Mouse (Mus musculus) natural killer cell, adult 2 months (primary cell): Measurements from ENCODE around the gene Fdxacb1.
A peak's percentile ranks its signal among the peaks of the same experiment; 100 is the strongest.

ENCODE experiments used
- DNase-seq, 2 experiments: peaks; one replicate each; pipeline ENCODE4 v3.0.0; 2022; ENCODE audit warnings: low spot score in 2 of 2

Fdxacb1 gene

DNA sequence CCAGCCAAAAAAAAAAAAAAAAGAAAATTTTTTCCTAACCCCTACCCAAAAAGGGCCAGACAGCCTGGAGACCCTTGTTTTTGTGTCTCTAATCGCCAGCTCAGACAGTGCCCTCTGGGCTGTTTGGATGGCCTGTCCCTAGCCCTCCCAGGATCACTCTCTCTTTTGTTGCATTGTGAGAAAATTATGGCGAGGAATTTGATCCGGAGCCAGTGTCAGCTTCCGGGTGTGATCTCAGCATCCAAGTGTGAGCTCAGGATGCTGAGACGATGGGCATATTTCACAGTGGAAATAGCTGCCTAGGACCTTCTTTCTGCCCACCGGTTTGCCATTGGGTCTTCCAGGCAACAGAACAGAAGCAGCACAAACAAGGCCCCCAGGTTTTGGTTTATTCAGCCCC is 17.3 kb upstream of the Fdxacb1 start:
- no peak for DNase-seq

DNA sequence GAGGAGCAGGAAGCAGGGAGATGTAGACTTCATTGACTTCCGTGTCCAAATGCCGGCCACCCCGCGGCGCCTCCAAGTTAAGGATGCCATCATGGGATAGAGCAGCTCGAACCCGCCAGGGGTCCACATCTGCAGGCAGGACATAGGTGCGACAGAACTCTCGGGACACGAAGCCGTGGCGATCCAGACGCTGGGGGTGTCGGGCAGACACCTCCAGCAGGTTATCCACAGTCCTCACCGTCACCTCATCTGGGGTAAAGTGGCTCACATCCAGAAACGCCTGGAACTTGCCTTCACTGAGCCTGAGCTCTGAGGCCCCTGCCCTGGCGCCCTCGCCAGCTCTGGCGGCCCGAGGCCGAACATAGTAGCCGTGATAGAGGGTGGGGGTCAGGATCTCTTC is 16.7 kb upstream of the Fdxacb1 start, which contains the start of gene Cryab:
Cryab (plus strand) TSS at position 3 of the 400 bp plus-strand sequence.
- no peak for DNase-seq

DNA sequence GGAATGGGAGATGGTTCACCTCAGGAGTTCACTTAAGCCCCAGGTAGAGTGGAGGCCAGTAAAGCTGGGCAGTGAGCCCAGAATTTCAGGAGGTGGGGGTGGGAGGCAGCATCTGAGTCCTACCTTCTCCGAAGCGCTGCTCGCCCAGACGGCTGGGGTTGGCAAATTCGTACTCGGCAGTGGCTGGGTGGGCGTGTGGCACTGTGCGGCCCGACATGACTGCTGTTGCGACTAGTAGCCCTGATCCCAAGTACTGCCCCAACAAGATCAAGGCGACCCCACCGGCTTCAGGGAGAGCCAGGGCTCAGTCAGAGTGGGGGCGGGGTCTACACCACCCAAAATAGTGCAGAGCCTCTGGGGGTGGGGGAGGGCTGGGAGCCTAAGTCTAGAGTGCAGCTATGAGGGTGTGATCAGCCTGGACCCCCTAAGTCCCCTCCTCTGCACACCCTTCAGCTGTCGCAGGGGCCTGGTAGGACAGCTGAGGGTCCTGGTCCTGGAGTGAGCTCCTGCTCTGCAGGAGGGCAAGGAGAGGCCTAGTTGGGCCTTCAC is 15.9 kb upstream of the Fdxacb1 start, which contains the start of gene Hspb2:
Hspb2 (minus strand) TSS at position 301 of the 549 bp plus-strand sequence.
- DNase-seq = no peak

- DNase-seq = no peak
Observed at GRCm38 (mm10) chr9:50752784-50753615, 15.0 kb upstream of the Fdxacb1 start.

DNA sequence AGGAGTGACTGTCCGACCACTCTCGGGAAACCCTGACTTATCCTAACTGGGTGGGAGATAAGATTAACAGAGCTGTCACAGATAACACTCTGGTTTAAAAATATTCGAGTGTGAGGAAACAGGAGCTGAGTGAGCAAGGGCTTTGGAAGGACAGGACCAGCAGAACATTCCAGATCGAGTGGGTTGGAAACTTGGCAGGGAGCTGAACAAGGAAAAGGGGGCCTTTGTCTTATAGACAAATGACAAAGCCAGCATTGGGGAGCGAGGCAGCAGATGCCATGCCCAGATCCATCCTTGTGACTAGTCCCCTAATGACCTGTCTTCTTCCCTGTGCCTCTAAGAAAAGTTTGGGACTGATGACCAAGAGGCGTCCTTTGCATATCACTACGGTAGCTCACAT is 14.1 kb upstream of the Fdxacb1 start:
- no peak for DNase-seq

- DNase-seq = no peak
Observed at GRCm38 (mm10) chr9:50756711-50757110, 11.3 kb upstream of the Fdxacb1 start.

- no peak for DNase-seq
Observed at GRCm38 (mm10) chr9:50761520-50762243, 6.4 kb upstream of the Fdxacb1 start.

GRCm38 (mm10) chr9:50763331-50763730 is 4.7 kb upstream of the Fdxacb1 start:
- DNase-seq = peak in 1 of 2 experiments; percentile 16

GRCm38 (mm10) chr9:50767531-50768106 is 417 bp upstream of the Fdxacb1 start:
- no peak for DNase-seq

- DNase-seq = no peak
Observed at GRCm38 (mm10) chr9:50770011-50770410, 2.0 kb downstream of the Fdxacb1 start.

GRCm38 (mm10) chr9:50774026-50774462 is 6.0 kb downstream of the Fdxacb1 start:
- peak in 1 of 2 experiments; percentile 18 for DNase-seq

- DNase-seq = peak; percentile 73 to 78
Observed at GRCm38 (mm10) chr9:50774991-50775612, 7.1 kb downstream of the Fdxacb1 start, which contains the start of the genes Alg9 and 1110032A03Rik. Gene Alg9 (plus strand): TSS chr9:50775019. Gene 1110032A03Rik (minus strand): TSS chr9:50775520.

DNA sequence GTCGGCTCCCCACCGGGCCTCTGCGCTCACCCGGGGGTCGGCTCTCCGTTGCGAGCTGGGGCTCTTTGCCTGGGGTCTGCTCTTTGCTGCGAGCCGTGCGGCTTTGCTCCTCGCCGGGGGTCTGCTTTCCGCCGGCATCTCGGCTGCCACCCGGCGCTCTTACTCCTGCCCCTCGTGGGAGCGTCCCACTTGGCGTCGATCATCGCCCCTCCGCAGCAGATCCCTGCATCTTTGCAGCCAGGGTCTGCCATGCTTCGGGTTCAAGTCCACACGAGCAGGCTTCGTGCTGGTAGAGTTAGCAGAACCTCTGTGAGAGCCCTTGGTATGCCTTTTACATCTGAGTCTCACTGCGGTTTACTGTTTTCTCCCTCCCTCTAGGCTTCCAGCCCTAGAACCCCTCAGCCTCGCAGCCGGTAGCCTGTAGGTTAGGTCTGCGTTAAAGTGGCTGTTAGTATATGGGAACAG is 7.7 kb downstream of the Fdxacb1 start:
- no peak for DNase-seq

DNA sequence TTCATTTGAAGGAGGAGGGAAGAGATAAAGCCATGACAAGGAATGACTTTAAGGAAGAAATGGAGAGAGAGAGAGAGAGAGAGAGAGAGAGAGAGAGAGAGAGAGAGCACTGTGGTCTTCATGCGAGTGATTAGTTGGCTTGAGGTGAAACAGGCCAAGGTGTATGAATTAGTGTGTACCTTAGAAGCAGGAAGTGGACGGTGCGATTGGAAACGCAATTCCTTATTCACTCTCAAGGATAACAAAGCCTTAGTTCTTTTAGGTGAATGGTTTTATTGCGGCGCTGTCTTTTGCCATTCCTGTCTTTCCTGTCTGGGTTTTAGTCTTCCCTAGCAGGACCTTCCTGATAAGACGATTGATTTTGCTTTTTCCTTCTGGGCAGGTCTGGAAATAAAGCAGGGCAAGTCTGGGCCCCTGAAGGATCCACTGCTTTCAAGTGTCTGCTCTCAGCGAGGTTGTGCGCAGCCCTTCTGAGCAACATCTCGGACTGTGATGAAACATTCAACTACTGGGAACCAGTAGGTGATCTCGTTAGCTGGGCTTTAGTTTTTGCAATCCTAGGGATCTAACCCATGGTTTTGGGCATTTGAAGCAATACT is 8.2 kb downstream of the Fdxacb1 start:
- no peak for DNase-seq

DNA sequence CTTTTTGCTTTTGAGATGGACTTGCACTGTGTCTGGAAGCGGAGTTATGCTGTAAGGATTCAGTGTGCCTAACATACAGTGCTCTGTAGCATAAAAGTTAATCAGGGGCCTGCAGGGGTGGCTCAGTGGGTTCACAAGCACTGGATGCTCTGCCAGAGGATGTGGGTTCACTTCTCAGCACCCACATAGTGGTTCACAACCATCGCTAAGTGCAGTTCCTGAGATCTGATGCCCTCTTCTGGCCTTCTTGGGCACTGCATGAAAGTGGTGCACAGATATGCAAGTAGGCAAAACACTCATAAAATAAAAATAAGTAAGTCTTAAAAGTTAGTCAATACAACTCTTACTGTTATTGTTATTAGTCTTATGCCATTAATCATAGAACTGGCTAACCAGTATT is 14.1 kb downstream of the Fdxacb1 start:
- peak; percentile 26 to 50 for DNase-seq

- no peak for DNase-seq
Observed at GRCm38 (mm10) chr9:50795266-50795665, 27.2 kb downstream of the Fdxacb1 start.

- no peak for DNase-seq
Observed at GRCm38 (mm10) chr9:50796776-50797175, 28.7 kb downstream of the Fdxacb1 start.

- no peak for DNase-seq
Observed at GRCm38 (mm10) chr9:50797641-50798040, 29.6 kb downstream of the Fdxacb1 start.

DNA sequence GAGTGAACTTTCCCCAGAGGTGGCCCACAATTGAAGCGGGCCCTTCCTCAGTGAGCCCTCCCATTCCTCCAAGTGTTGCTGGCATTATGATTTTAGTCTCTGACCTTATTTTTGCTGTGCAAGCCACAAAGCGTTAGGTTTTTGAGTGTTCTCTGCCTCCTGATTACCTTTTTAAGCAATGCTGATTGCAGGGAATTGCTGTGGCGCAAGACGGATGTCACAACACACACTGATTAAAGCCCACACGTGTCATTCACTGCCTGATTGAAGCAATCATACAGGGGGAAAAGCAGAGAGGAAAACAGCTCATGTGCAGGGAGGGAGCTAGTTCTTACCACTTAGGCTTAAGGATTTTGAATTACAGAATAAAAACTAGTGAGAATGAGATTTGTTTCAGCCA is 30.3 kb downstream of the Fdxacb1 start:
- DNase-seq = no peak

- DNase-seq = peak; percentile 12 to 53
Observed at GRCm38 (mm10) chr9:50800985-50801384, 32.9 kb downstream of the Fdxacb1 start.
